Mouse (Mus musculus) lung, postnatal 0 days (tissue): ENCODE measurements around the gene Enthd1.

Source experiments
- CTCF ChIP-seq: IDR thresholded peaks from 2 replicates; pipeline ENCODE4 v1.5.1; 2016; ENCODE audit warnings: antibody characterized with exemption, mild to moderate bottlenecking
- EP300 ChIP-seq: IDR thresholded peaks from 2 replicates; pipeline ENCODE4 v1.6.1; 2016; ENCODE audit warnings: antibody characterized with exemption, mild to moderate bottlenecking, control low read depth

- TF ChIP-seq CTCF: no peak
- no peak for TF ChIP-seq EP300
These were observed 8.0 kb upstream of the Enthd1 start for GRCm38 (mm10) chr15:80572811-80573520.
